In the genomic region with DNA sequence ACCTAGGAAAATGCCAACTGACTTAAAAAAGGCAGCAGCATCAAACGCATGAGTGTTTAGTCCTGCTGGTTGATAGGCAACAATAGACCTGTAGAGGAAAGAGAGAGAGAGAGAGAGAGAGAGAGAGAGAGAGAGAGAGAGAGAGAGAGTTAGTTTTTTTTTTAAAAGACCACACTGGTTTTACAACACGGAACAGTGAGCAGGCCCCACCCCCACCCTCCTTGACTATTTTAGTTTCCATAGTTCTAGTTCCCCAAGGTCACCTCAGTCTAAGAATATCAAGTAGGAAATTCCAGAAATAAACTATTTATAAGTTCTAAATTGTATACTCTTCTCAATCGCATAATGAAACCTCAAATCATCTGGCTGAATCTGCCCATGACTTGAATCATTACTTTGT, we compare ENCODE assay signal across 17 mouse cellular contexts.
"Had no signal": no experiment of that assay in that cellular context is flagged by ENCODE, and none has a peak within 500 bp of the region (broad histone marks: within the 10 kb centered on the region; RNA-seq: fewer than 3 reads in every experiment).

No protein-coding gene starts in this region.

- H3K27me3 ChIP-seq: neural tube, embryonic 12.5 days; neural tube, embryonic 13.5 days; neural tube, embryonic 15.5 days; stomach, embryonic 15.5 days had no signal

- H3K4me1 ChIP-seq: neural tube, embryonic 12.5 days; neural tube, embryonic 13.5 days; neural tube, embryonic 15.5 days; stomach, embryonic 15.5 days had no signal

- H3K9ac ChIP-seq: neural tube, embryonic 12.5 days; neural tube, embryonic 13.5 days; neural tube, embryonic 15.5 days; stomach, embryonic 15.5 days had no signal

- H3K4me2 ChIP-seq: neural tube, embryonic 12.5 days; neural tube, embryonic 13.5 days; neural tube, embryonic 15.5 days; stomach, embryonic 15.5 days had no signal

- H3K27ac ChIP-seq: neural tube, embryonic 12.5 days; neural tube, embryonic 13.5 days; neural tube, embryonic 15.5 days; stomach, embryonic 15.5 days; stomach, postnatal 0 days had no signal

- DNase-seq: retina, postnatal 1 day; right cerebral cortex, adult 18-20 months; right cerebral cortex, postnatal 14 days; right cerebral cortex, postnatal 25 days; right cerebral cortex, postnatal 4 days; spleen, adult 18-20 months; thymus, adult 18-20 months; thymus, adult 2 months; thymus, postnatal 14 days; thymus, postnatal 25 days; thymus, postnatal 36 days; thymus, postnatal 4 days had no signal

- H3K36me3 ChIP-seq: neural tube, embryonic 12.5 days; neural tube, embryonic 13.5 days; neural tube, embryonic 15.5 days; stomach, embryonic 15.5 days had no signal

- H3K9me3 ChIP-seq: neural tube, embryonic 12.5 days; neural tube, embryonic 13.5 days; neural tube, embryonic 15.5 days; stomach, embryonic 15.5 days had no signal

- H3K4me3 ChIP-seq: neural tube, embryonic 12.5 days; neural tube, embryonic 13.5 days; neural tube, embryonic 15.5 days; stomach, embryonic 15.5 days had no signal
